Mouse (Mus musculus) layer of hippocampus, adult 9-11 months (tissue): ENCODE data around the gene Foxb2.
"Not testable (repeated sequence)": the region's sequence is repeated elsewhere in the genome, so short reads cannot be mapped to it uniquely, and the experiment has no call there.

Source experiments
- DNase-seq: peaks from one replicate; pipeline ENCODE4 v3.0.0; 2022

Gene Foxb2

GRCm38 (mm10) chr19:16873221-16873861 lies at the start of gene Foxb2:
Foxb2 (minus strand) TSS chr19:16873805.
- DNase-seq, result no peak

DNA sequence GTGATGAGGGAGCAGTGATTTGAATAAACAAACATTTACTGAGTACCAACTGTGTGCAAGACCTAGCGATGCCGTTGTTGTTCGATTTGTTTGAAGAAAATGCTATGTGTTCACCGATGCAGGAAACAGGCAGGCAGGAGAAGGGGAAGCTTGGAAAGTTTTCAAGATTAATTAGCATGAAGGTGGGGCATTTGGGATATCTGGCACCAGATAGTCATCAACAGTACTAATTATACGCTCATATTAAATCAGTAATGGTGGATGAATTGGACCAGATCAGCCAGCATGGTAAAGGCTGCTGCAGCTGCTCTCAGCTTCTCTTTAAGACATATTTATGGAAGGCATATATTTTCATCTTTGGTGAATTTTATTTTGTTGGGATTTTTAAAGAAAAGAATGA lies 37.9 kb upstream of the Foxb2 start:
- DNase-seq, result no peak

GRCm38 (mm10) chr19:16903106-16903505 lies 29.5 kb upstream of the Foxb2 start:
- no peak for DNase-seq

GRCm38 (mm10) chr19:16899716-16900115 lies 26.1 kb upstream of the Foxb2 start:
- DNase-seq, result no peak

DNA sequence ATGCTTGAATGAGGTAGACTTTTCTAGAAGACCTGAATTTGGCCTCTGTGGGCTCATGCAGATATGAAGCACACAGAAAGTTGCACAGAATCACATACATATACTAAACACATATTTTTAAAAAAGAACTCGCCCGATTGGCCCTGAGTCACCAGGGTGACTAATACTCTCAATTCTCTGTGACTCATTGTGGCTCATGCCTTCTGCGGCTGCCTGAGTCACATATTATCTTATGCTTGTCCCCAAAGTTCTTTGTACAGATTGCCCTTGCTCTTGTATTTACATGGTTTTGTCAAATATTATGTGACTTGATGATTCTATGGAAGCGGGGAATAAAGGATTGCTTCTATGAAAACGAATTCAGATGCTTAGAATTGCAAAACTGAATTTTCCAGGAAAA lies 25.0 kb upstream of the Foxb2 start:
- no peak for DNase-seq

DNA sequence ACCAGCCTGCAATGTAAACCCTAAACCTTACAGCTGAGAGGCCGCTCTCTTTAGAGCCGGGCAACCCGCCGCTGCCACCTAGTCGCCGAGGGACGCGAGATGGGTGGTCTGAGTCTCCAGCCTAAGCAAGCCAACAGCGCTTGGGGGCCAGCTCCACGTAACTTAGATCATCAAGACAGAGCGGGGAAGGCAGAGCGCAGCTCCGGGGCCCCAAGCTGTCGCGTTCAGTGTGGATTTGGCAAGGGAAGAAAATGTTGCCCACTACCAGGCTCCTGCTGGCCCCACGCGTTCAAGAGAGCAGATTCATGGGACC lies 2.8 kb upstream of the Foxb2 start:
- no peak for DNase-seq

DNA sequence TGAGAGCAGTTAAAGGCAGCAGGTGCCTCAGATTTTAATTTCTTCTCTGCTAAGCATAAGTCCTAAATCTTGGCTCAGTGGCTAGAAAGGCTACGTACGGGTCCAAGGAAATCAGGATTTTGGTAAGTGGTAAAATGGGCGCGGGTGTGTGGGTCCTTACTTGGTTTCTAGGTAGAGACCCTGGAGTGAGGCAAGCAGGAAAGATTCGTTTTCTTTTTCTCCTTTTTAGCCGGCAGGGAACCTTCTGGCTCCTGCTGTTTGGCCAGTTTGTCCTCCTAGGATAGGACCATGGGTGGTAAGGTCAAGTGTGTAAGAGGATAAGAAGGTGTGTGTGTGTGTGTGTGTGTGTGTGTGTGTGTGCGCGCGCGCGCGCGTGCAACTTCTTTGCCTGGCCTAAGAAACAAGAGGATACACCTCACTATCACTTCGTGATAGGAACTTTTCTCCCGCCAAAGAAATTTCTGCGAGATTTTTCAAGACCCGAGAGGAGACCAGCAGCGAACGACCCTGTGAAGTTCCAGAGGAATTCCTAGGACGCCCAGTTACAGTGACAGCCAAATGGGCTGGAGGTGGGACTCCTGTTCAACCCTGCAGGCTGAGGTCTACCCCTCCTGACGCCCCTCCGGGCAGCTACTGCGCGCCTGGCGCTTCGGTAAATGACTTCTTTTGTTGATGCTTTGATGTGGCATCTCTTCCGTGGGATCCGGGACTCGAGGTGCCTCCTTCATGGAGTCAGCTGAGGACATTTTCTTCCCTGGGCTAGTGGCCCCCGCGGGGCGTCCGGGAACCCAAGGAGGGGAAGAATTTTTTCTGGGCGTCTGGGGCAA lies 2.2 kb upstream of the Foxb2 start:
- no peak for DNase-seq

DNA sequence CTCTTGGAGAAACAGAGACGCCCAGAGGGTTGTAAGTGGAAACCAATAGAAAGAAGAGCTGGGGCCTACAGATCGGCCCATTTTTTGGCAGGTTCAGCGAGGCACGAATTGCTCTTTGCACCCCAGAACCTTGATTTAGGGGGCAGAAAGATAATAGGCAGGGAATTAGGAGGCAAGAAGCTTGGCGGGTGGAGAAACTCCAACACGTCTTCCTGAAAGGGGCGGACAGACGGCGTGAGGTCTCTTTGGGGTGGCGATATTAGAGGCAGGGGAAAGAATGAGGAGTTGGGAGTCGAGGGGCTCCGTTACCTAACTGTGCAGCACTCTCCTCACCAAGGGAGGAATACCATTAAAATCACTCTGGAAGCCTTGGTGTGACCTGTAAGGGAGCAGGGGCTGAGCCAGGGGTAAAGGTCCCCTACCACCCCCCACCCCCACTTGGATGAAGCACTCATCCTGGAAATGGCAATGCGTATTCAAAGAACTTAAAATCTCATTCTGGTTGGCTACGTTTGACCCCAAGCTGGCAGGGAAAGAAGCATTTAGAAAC lies 1.5 kb upstream of the Foxb2 start:
- DNase-seq, result no peak

DNA sequence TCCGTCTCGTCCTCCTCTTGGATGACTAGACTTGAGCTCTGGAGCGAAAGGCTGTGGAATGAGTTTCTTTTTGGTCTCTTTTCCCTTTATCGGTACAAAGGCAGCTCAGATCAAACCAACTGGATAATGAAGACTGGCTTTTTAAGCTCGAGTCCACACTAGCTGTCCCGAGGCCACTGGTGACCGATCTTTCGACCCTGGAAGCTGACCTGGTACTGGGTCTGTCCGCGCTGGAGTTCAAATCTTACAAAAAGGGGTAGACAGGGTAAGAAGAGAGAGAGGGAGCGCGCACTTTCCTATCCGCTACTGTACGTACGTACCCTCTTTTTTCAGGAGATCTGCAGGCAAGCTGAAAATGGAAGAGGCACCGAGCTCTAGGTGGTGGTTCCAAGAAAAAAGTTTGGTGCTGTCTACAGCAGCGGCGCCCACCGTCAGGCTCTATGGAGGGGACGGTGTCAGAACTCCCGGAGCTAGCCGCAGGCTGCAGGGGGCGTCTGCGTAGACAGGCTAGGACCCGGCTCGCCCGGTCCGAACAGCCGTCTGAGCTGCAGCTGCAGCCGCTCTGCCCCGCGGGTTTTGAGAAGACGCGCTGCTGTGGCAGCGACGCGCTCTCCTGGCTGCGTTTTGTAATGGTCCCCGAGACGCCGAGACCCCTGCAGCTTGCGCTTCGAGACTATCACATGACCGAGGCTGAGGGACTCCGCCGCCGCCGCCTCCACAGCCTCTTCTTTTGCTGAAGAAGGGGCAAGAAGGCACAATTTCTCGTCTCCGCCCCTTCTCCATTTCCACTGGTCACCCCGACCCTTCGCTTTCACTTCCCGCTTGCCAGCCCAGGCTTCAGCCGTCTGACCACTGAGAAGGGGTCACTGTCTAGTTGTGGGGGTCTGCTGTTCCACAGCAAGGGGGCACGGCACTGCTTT lies 597 bp upstream of the Foxb2 start:
- no peak for DNase-seq

- no peak for DNase-seq
These were observed 1.0 kb downstream of the Foxb2 start for GRCm38 (mm10) chr19:16872331-16873180.

DNA sequence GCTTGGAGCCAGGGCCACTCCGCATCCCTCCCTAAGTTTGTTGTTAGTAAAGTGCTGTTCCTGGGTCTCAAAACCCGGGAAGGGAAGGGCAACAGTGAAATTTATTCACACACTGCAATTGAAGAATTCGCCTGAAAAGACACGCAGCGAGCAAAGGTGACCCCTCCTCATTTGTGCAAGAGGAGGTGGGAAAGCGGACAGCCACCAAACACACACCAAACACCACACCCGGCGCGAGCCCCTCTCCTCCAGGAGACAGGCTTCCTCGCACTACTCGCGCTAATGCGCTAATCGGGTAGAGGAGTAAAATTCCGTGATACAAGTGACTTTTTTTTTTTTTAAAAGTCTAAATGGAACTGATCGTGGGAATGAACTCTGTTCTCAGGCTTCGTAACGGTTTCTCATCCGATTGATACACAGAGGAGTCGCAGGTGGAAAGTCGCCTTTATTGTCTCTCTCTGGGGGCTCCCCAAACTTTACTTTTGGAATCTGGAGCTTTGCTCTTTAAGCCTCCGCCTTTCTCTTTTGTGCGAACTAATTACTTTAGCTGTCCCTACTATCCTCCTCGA lies 2.3 kb downstream of the Foxb2 start:
- DNase-seq, result no peak

GRCm38 (mm10) chr19:16870501-16871191 lies 3.0 kb downstream of the Foxb2 start:
- DNase-seq, result no peak

DNA sequence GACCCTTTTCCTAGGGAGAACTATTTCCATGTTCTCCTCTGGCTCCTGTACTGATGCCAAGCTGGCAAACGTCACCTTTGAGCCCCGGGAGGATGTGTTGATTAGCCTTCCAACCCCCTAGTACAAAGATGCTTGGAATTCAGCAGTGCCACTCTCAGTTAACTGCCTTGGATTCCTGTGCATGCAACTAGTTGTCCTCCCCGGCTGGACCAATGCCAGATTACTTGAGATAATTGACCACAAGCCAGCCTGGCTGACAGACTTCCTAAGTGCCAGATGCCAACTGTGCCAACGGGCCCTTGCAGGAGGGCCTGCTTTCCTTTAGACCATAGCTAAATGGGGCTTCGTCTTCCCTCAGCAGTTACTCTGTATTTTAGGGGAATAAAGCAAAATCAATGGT lies 5.1 kb downstream of the Foxb2 start:
- DNase-seq, result no peak

- DNase-seq, result no peak
These were observed 15.0 kb downstream of the Foxb2 start for GRCm38 (mm10) chr19:16858646-16859045.

DNA sequence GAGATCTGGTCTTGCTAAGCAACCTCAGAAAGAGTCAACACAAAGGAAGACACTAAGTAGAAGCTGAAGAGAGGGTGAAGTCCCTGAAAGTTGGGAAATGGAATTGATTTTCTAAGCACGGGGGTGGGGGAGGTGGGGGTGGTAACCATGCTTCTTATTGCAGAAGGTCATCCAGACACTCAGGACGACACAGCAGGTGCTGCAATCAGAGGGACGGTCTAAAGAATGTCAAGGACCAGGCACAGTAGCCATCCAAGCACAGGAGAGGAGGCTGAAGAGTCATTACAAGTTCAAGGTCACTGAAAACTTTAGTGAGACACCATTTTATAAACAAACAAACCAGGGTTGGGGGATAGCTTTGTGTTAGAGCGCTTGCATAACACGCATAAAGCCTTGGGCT lies 16.9 kb downstream of the Foxb2 start:
- no peak for DNase-seq

GRCm38 (mm10) chr19:16844091-16844490 lies 29.5 kb downstream of the Foxb2 start:
- not testable (repeated sequence) for DNase-seq

GRCm38 (mm10) chr19:16841516-16842249 lies 31.9 kb downstream of the Foxb2 start:
- DNase-seq, result no peak

DNA sequence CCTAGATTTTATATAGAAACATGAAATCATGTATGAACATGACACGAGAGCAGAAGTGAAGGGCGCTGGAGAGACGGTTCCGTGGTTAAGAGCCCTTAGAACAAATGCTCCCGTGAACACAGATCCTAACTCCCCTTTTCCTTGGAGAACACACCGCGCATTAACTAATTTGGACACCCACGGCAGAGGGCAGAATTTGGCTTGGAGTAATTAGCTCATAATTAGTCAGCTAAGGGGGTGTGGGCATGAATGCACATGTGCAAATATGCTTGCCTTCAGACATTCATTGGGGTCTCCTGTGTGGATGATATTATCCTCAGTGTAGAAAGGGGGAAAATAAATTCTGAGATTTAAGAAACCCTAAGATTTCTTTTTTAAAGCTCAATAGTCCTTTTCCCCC lies 32.6 kb downstream of the Foxb2 start:
- DNase-seq, result no peak

- no peak for DNase-seq
These were observed 45.9 kb downstream of the Foxb2 start for GRCm38 (mm10) chr19:16827657-16828056.

DNA sequence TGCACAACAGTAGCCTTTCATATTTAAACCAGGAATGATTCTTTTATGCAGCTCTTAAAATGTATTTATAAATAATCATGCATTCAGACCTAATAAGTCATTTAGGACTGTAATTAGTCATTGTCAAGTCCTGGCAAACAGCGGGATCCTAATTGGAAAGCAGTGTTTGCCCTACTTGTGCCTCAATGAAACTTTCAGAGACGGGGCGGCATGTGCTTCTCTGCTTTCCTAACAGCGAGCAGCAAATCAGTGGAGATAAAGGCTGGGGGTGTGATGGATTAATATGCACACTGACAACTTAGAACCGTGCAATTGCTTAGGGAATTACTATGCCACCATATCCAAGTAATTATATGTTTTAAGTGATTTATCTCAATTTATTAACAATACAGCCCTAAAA lies 48.4 kb downstream of the Foxb2 start:
- DNase-seq, result no peak
